ENCODE assay signal across 8 mouse cellular contexts in the genomic region with DNA sequence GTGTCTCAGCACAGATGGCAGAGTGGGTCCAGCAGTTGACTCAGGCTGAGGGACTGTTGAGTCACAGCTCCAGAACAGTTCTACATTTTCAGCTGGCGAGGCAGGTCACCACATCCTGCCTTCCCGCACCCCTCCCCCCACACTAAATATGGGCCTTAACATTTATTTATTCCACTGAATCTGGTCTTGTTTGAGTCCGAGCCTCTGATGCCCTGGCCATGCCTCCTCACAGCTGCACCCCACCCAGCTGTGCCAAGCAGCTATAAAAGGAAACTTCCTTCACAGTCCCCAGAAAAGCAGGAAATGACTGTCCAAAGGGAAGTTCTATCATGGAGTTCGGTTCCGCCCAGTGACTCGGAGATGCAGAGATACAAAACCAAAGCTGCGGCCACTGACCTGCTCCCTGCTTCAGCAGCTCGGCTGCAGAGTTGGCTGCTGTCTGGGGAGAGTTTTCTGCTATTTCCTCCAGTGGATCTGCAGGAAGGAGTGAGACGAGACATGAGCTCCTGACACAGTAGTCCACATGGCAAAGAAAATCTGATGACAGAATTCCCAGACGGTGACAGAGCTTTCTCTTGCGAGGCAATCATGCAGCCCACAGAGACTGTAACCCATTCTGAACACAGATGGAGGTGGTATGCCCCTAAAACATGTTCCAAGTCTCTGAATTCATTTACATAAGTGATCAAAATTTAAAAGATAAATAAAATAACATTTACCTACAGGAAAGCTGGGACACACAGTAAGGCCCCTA.
DNase-seq lines count a peak whose midpoint lies in the region; ATAC-seq and TF ChIP-seq lines count a peak whose summit lies in the region.
"Had no signal": no experiment of that assay in that cellular context is flagged by ENCODE, and none has a peak within 500 bp of the region (broad histone marks: within the 10 kb centered on the region; RNA-seq: fewer than 3 reads in every experiment).

No protein-coding gene starts in this region.

- no peak for TF ChIP-seq POLR2A in kidney, adult 2 months (IDR thresholded peaks at IDR 0.05; ENCODE audit: low read depth, low read length)
- no peak for TF ChIP-seq POLR2A in olfactory bulb, adult 2 months (IDR thresholded peaks at IDR 0.05; ENCODE audit: insufficient read depth, low read depth, low read length)
- no peak for TF ChIP-seq POLR2A in cerebellum, adult 2 months (IDR thresholded peaks at IDR 0.05; ENCODE audit: borderline replicate concordance, insufficient read depth, low read length)

- no peaks in the 10 kb centered on the region for H3K27me3 ChIP-seq in neural tube, embryonic 11.5 days (ENCODE audit: control insufficient read depth, insufficient read depth, low read length)
- H3K27me3 ChIP-seq in neural tube, embryonic 15.5 days (replicated peaks), result no peaks in the 10 kb centered on the region
- H3K27me3 ChIP-seq in forebrain, embryonic 14.5 days (replicated peaks; ENCODE audit: control insufficient read depth, insufficient read depth, low read length), result no peaks in the 10 kb centered on the region
- no peaks in the 10 kb centered on the region for H3K27me3 ChIP-seq in kidney, adult 2 months (replicated peaks; ENCODE audit: control insufficient read depth, insufficient read depth, low read length)
- no peaks in the 10 kb centered on the region for H3K27me3 ChIP-seq in cerebellum, adult 2 months (ENCODE audit: control insufficient read depth, insufficient read depth, low read length)

- no peak overlapping the region for H3K4me2 ChIP-seq in neural tube, embryonic 11.5 days (ENCODE audit: low read depth)
- H3K4me2 ChIP-seq in neural tube, embryonic 15.5 days, result no peak overlapping the region
- no peak overlapping the region for H3K4me2 ChIP-seq in forebrain, embryonic 14.5 days (ENCODE audit: low read length)
- H3K4me2 ChIP-seq: lung, embryonic 14.5 days had no signal

- no peak overlapping the region for H3K4me3 ChIP-seq in neural tube, embryonic 11.5 days (ENCODE audit: low read depth, low read length)
- H3K4me3 ChIP-seq in neural tube, embryonic 15.5 days (replicated peaks), result no peak overlapping the region
- H3K4me3 ChIP-seq in forebrain, embryonic 14.5 days (ENCODE audit: low read depth, low read length), result no peak overlapping the region
- no peak overlapping the region for H3K4me3 ChIP-seq in kidney, adult 2 months (ENCODE audit: insufficient read depth, low read depth, low read length)
- no peak overlapping the region for H3K4me3 ChIP-seq in olfactory bulb, adult 2 months (ENCODE audit: insufficient read depth, low read depth, low read length)
- H3K4me3 ChIP-seq in cerebellum, adult 2 months (replicated peaks; ENCODE audit: insufficient read depth, low read depth, low read length), result no peak overlapping the region

- no peak for ATAC-seq in neural tube, embryonic 11.5 days (ENCODE audit: insufficient read depth, low FRiP score, low TSS enrichment)
- no peak for ATAC-seq in neural tube, embryonic 15.5 days (ENCODE audit: low FRiP score)
- ATAC-seq in forebrain, embryonic 14.5 days, result no peak; the same call in 1 of the 2 replicates
- no peak for ATAC-seq in erythroid progenitor cell, adult 5-6 weeks (replicated peaks; ENCODE audit: low FRiP score, poor library complexity, severe bottlenecking)

- peak; percentile 8 for DNase-seq in neural tube, embryonic 11.5 days (ENCODE audit: low spot score)
- peak; percentile 53 for DNase-seq in forebrain, embryonic 14.5 days (ENCODE audit: low spot score)
- DNase-seq in kidney, adult 2 months, result peak; percentile 74
- no peak for DNase-seq in cerebellum, adult 2 months
- DNase-seq: lung, embryonic 14.5 days had no signal

- no peak overlapping the region for H3K9ac ChIP-seq in neural tube, embryonic 11.5 days (ENCODE audit: low read length)
- H3K9ac ChIP-seq in neural tube, embryonic 15.5 days (replicated peaks), result no peak overlapping the region
- H3K9ac ChIP-seq in forebrain, embryonic 14.5 days (ENCODE audit: low read length), result no peak overlapping the region
- H3K9ac ChIP-seq: lung, embryonic 14.5 days had no signal

- no peaks in the 10 kb centered on the region for H3K9me3 ChIP-seq in neural tube, embryonic 11.5 days (ENCODE audit: control insufficient read depth, low read length)
- H3K9me3 ChIP-seq in neural tube, embryonic 15.5 days (replicated peaks), result no peaks in the 10 kb centered on the region
- H3K9me3 ChIP-seq in forebrain, embryonic 14.5 days (replicated peaks; ENCODE audit: control insufficient read depth, low read length), result no peaks in the 10 kb centered on the region

- 89% methylated on average over 11 of the region's 11 CpGs for WGBS in neural tube, embryonic 11.5 days
- WGBS in neural tube, embryonic 15.5 days, result 76% methylated on average over 11 of the region's 11 CpGs
- WGBS in forebrain, embryonic 14.5 days, result 85% methylated on average over 11 of the region's 11 CpGs
- WGBS in kidney, adult 2 months, result 57% methylated on average over 11 of the region's 11 CpGs
- WGBS in olfactory bulb, adult 2 months, result 59% methylated on average over 11 of the region's 11 CpGs
- 77% methylated on average over 11 of the region's 11 CpGs for WGBS in cerebellum, adult 2 months

- H3K27ac ChIP-seq in neural tube, embryonic 11.5 days (ENCODE audit: low read depth, low read length), result no peak overlapping the region
- no peak overlapping the region for H3K27ac ChIP-seq in neural tube, embryonic 15.5 days (replicated peaks)
- 0 out of 2 replicates have a peak overlapping the region, but pooled peaks have one; percentile 14 for H3K27ac ChIP-seq in forebrain, embryonic 14.5 days (ENCODE audit: low read depth, low read length)
- H3K27ac ChIP-seq in kidney, adult 2 months (ENCODE audit: insufficient read depth, low read depth, low read length), result peak overlapping the region; percentile 78
- H3K27ac ChIP-seq in olfactory bulb, adult 2 months (ENCODE audit: insufficient read depth, low read depth, low read length), result peak overlapping the region; percentile 32; the same call in 1 of the 2 replicates
- H3K27ac ChIP-seq in cerebellum, adult 2 months (ENCODE audit: insufficient read depth, low read length), result no peak overlapping the region

- H3K4me1 ChIP-seq in neural tube, embryonic 11.5 days (ENCODE audit: control insufficient read depth, insufficient read depth, low read length), result no peaks in the 10 kb centered on the region
- peaks cover 13% of the 10 kb centered on the region for H3K4me1 ChIP-seq in neural tube, embryonic 15.5 days
- peaks cover 9% of the 10 kb centered on the region; the same call in 1 of the 2 replicates for H3K4me1 ChIP-seq in forebrain, embryonic 14.5 days (ENCODE audit: control insufficient read depth, insufficient read depth, low read length)
- H3K4me1 ChIP-seq in kidney, adult 2 months (ENCODE audit: control insufficient read depth, insufficient read depth, low read length), result no peaks in the 10 kb centered on the region
- H3K4me1 ChIP-seq in olfactory bulb, adult 2 months (ENCODE audit: control insufficient read depth, insufficient read depth, low read length), result peaks cover 17% of the 10 kb centered on the region
- no peaks in the 10 kb centered on the region for H3K4me1 ChIP-seq in cerebellum, adult 2 months (ENCODE audit: control insufficient read depth, insufficient read depth, low read length)

- TF ChIP-seq CTCF in kidney, adult 2 months (conservative IDR thresholded peaks at IDR 0.05; ENCODE audit: insufficient read depth, insufficient read length, low read depth, low read length), result no peak
- TF ChIP-seq CTCF in olfactory bulb, adult 2 months (IDR thresholded peaks at IDR 0.05; ENCODE audit: insufficient read depth, low read depth, low read length), result no peak
- TF ChIP-seq CTCF in cerebellum, adult 2 months (IDR thresholded peaks at IDR 0.05; ENCODE audit: borderline replicate concordance, insufficient read depth, low read depth, low read length), result no peak

- H3K36me3 ChIP-seq in neural tube, embryonic 11.5 days (ENCODE audit: control insufficient read depth, insufficient read depth, low read length), result no peaks in the 10 kb centered on the region
- H3K36me3 ChIP-seq in neural tube, embryonic 15.5 days, result peaks cover 10% of the 10 kb centered on the region
- 0 out of 2 replicates have a peak, but pooled peaks cover 4% of the 10 kb centered on the region for H3K36me3 ChIP-seq in forebrain, embryonic 14.5 days (ENCODE audit: control insufficient read depth, insufficient read depth, low read length)
- H3K36me3 ChIP-seq in kidney, adult 2 months (ENCODE audit: control insufficient read depth, insufficient read depth, low read length), result peaks cover 2% of the 10 kb centered on the region

Comparison
In these comparisons a context has a peak if more than half of its experiments do, and no peak if none do; other contexts are left out.
1. DNase-seq: peak in neural tube, embryonic 11.5 days (single experiment), forebrain, embryonic 14.5 days (single experiment) and kidney, adult 2 months (single experiment); none in cerebellum, adult 2 months (0 of 2).
2. H3K27ac ChIP-seq: peak in forebrain, embryonic 14.5 days (single experiment), kidney, adult 2 months (single experiment) and olfactory bulb, adult 2 months (single experiment); none in neural tube, embryonic 11.5 days (single experiment), neural tube, embryonic 15.5 days (single experiment) and cerebellum, adult 2 months (single experiment).